Mouse (Mus musculus): ENCODE results near the gene Irf8. TPM values are rescaled to one million over a fixed set of nuclear protein-coding genes. Genes with fewer than 3 reads are reported as not detected.
"Not testable (repeated sequence)": the region's sequence is repeated elsewhere in the genome, so short reads cannot be mapped to it uniquely, and the experiment has no call there.

The Irf8 gene
- polyA plus RNA-seq, 1 experiment from 2014 or later = 8.5 TPM

DNA sequence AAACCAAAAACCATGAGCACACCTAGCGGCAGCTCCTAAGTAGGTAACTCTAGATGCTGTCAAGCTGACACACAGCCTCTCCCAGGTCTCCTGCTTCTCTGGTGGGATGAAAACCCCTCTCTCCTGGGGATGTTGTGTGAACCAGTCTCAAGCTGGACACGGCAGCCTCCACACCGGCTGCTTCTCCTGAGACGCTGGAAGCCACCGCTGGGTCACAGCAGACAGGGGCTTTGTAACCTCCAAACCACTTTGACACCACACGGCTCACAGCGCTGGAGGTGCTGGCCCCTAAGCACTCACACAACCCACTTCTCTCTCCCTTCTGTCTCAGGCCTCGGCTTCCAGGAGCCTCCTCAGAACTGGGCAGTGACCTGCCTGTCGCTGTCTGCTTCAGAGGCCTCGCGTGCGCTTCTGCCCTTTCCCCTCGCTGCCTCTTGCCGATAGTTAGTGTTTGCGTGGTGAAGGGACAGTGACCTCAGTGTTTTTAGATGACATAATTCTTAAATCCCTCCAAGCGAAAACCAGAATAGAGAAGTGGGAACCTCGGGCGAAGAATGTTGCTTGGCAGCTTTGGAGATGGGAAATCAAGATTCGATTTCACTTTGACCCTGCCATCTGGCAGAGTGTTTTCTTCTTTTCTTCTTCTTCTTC lies 16.4 kb upstream of the Irf8 start:
- Histone ChIP-seq H3K36me3 (ENCODE audit: insufficient read depth) (no peaks in the 10 kb centered on the region), H3K9ac (no peak overlapping the region), H3K27me3 (ENCODE audit: insufficient read depth, low read length) (no peaks in the 10 kb centered on the region), H3K9me3 (ENCODE audit: low read depth, low read length) (no peaks in the 10 kb centered on the region), H3K4me2 (no peak overlapping the region), H3K4me1 (ENCODE audit: insufficient read depth) (no peaks in the 10 kb centered on the region), H3K27ac (ENCODE audit: low read depth) (no peak overlapping the region), H3K4me3 (ENCODE audit: low read depth, low read length) (no peak overlapping the region)
- TF ChIP-seq CTCF (IDR thresholded peaks at IDR 0.05; ENCODE audit: low read depth) = no peak
- no peak for ATAC-seq (ENCODE audit: insufficient read depth)
- no peak for DNase-seq
- 47% methylated on average over 19 of the region's 19 CpGs for WGBS

DNA sequence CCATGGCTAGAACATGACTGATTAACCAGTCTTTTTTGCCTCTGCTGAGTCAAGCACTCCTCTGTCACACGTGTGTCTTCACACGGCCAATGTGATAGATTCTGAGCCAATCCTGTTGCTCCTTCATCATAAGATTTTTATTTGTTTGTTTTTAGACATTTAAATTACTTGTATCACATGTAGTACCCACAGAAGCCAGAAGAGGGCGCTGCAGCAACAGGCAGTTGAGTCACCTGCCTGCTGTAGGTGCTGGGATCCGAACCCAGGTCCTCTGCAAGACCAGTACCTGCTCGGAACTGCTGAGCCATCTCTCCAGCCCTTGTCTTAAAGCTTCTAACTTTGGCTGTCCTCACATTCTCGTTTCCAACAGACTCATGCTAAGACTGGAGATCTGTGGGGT lies 13.1 kb upstream of the Irf8 start:
- H3K4me2 ChIP-seq = no peak overlapping the region
- no peak overlapping the region for H3K4me3 ChIP-seq (ENCODE audit: low read depth, low read length)
- no peak overlapping the region for H3K9ac ChIP-seq
- peak; percentile 49 for TF ChIP-seq CTCF (IDR thresholded peaks at IDR 0.05; ENCODE audit: low read depth)
- no peaks in the 10 kb centered on the region for H3K9me3 ChIP-seq (ENCODE audit: low read depth, low read length)
- 64% methylated on average over 6 of the region's 6 CpGs for WGBS
- no peak overlapping the region for H3K27ac ChIP-seq (ENCODE audit: low read depth)
- ATAC-seq (ENCODE audit: insufficient read depth) (no peak), DNase-seq (no peak)
- no peaks in the 10 kb centered on the region for H3K36me3 ChIP-seq (ENCODE audit: insufficient read depth)
- no peaks in the 10 kb centered on the region for H3K4me1 ChIP-seq (ENCODE audit: insufficient read depth)
- no peaks in the 10 kb centered on the region for H3K27me3 ChIP-seq (ENCODE audit: insufficient read depth, low read length)

- not testable (repeated sequence) for H3K9ac ChIP-seq; H3K4me1 ChIP-seq (ENCODE audit: insufficient read depth); ATAC-seq (ENCODE audit: insufficient read depth); H3K4me2 ChIP-seq; DNase-seq; H3K27ac ChIP-seq (ENCODE audit: low read depth); H3K36me3 ChIP-seq (ENCODE audit: insufficient read depth); H3K27me3 ChIP-seq (ENCODE audit: insufficient read depth, low read length); H3K4me3 ChIP-seq (ENCODE audit: low read depth, low read length); H3K9me3 ChIP-seq (ENCODE audit: low read depth, low read length)
- TF ChIP-seq CTCF (IDR thresholded peaks at IDR 0.05; ENCODE audit: low read depth) = peak; percentile 39
- WGBS = 85% methylated on average over 2 of the region's 4 CpGs
Measured at GRCm38 (mm10) chr8:120724096-120724495, 12.1 kb upstream of the Irf8 start.

DNA sequence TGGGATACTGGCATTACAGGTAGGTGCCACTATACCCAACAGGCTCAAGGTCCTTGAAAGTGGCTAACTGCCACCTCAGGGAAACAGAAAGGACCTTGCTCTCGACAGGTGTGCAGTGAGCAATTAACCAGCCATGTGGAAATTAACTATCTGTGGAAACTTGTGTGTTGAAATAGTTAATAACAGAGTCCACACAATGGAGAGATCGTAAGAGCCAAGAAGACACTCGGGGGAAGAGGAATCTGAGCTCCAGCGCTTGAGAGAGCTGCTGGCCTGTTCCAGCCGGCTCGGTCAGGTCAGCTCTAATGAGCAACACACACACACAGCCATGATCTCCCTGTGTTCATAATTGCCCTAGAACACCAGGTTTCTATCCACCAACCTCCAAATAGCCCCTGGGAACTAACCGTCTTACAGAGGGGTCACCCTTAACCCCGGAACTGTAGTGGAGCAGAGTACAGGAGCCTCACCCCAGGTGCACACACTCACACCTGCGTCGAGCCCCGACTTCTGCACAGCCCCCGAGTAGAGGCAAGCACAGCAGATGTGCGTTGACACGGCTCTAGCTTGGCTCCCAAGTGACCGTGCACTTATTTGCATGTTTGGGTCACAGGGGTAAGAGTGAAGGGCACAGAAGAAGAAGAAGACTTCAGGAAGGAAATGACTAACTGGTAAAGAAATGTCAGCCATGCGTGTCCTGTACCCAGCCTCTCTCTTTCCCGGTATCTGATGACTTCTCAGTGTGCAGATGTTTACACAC lies 11.2 kb upstream of the Irf8 start:
- Histone ChIP-seq H3K9ac (no peak overlapping the region), H3K4me1 (ENCODE audit: insufficient read depth) (no peaks in the 10 kb centered on the region), H3K36me3 (ENCODE audit: insufficient read depth) (no peaks in the 10 kb centered on the region), H3K4me2 (no peak overlapping the region), H3K4me3 (ENCODE audit: low read depth, low read length) (no peak overlapping the region), H3K9me3 (ENCODE audit: low read depth, low read length) (no peaks in the 10 kb centered on the region), H3K27ac (ENCODE audit: low read depth) (no peak overlapping the region), H3K27me3 (ENCODE audit: insufficient read depth, low read length) (no peaks in the 10 kb centered on the region)
- no peak for TF ChIP-seq CTCF (IDR thresholded peaks at IDR 0.05; ENCODE audit: low read depth)
- no peak for DNase-seq
- ATAC-seq (ENCODE audit: insufficient read depth) = no peak
- 57% methylated on average over 17 of the region's 17 CpGs for WGBS

GRCm38 (mm10) chr8:120725576-120725950 lies 10.6 kb upstream of the Irf8 start:
- Histone ChIP-seq H3K4me1 (ENCODE audit: insufficient read depth) (no peaks in the 10 kb centered on the region), H3K9ac (no peak overlapping the region), H3K36me3 (ENCODE audit: insufficient read depth) (no peaks in the 10 kb centered on the region), H3K9me3 (ENCODE audit: low read depth, low read length) (no peaks in the 10 kb centered on the region), H3K4me3 (ENCODE audit: low read depth, low read length) (no peak overlapping the region), H3K4me2 (no peak overlapping the region), H3K27me3 (ENCODE audit: insufficient read depth, low read length) (no peaks in the 10 kb centered on the region), H3K27ac (ENCODE audit: low read depth) (no peak overlapping the region)
- no peak for TF ChIP-seq CTCF (IDR thresholded peaks at IDR 0.05; ENCODE audit: low read depth)
- DNase-seq (no peak), ATAC-seq (ENCODE audit: insufficient read depth) (no peak)
- 75% methylated on average over 5 of the region's 5 CpGs for WGBS

DNA sequence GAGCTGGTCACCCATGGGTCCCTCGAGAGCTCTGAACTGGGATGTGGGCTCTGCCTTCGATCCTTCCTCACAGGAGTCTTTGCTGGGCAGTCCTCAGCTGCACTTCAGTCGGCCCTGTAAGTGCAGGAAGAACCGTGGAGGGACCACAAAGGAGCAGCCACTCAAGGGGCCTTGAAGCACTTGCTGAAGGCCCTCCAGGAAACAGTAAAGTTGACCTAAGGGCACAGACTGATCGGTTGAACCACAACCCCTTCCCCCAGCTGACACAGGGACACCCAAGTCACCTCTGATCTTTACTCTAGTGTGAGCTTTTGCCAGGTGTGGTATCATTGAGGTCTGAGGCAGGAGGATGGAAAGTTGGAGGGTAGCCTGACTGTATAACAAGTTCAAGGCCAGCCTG lies 10.1 kb upstream of the Irf8 start:
- Histone ChIP-seq H3K27me3 (ENCODE audit: insufficient read depth, low read length) (no peaks in the 10 kb centered on the region), H3K4me1 (ENCODE audit: insufficient read depth) (no peaks in the 10 kb centered on the region), H3K27ac (ENCODE audit: low read depth) (no peak overlapping the region), H3K36me3 (ENCODE audit: insufficient read depth) (no peaks in the 10 kb centered on the region), H3K4me3 (ENCODE audit: low read depth, low read length) (no peak overlapping the region), H3K9me3 (ENCODE audit: low read depth, low read length) (no peaks in the 10 kb centered on the region), H3K4me2 (no peak overlapping the region), H3K9ac (no peak overlapping the region)
- DNase-seq (no peak), ATAC-seq (ENCODE audit: insufficient read depth) (no peak)
- TF ChIP-seq CTCF (IDR thresholded peaks at IDR 0.05; ENCODE audit: low read depth) = no peak
- 48% methylated on average over 5 of the region's 5 CpGs for WGBS

- 27% methylated on average over 9 of the region's 9 CpGs for WGBS
Measured at GRCm38 (mm10) chr8:120728488-120729160, 7.5 kb upstream of the Irf8 start.

More at GRCm38 (mm10) chr8:120728488-120729160, 7.5 kb upstream of the Irf8 start:
- no peak for TF ChIP-seq CTCF (IDR thresholded peaks at IDR 0.05; ENCODE audit: low read depth)
- Histone ChIP-seq H3K27me3 (ENCODE audit: insufficient read depth, low read length) (peaks cover 3% of the 10 kb centered on the region; the same call in 1 of the 2 replicates), H3K9ac (no peak overlapping the region), H3K36me3 (ENCODE audit: insufficient read depth) (no peaks in the 10 kb centered on the region), H3K27ac (ENCODE audit: low read depth) (no peak overlapping the region), H3K9me3 (ENCODE audit: low read depth, low read length) (no peaks in the 10 kb centered on the region), H3K4me3 (ENCODE audit: low read depth, low read length) (no peak overlapping the region), H3K4me2 (no peak overlapping the region), H3K4me1 (ENCODE audit: insufficient read depth) (no peaks in the 10 kb centered on the region)
- DNase-seq (no peak), ATAC-seq (ENCODE audit: insufficient read depth) (no peak)

Data from lung, embryonic 14.5 days (tissue).